Mouse (Mus musculus): ENCODE measurements around the gene Shank1.

The Shank1 gene

GRCm38 (mm10) chr7:44360792-44361301 is 50.8 kb downstream of the Shank1 start:
- DNase-seq (ENCODE audit: extremely low read depth, insufficient read length, low spot score): no peak

DNA sequence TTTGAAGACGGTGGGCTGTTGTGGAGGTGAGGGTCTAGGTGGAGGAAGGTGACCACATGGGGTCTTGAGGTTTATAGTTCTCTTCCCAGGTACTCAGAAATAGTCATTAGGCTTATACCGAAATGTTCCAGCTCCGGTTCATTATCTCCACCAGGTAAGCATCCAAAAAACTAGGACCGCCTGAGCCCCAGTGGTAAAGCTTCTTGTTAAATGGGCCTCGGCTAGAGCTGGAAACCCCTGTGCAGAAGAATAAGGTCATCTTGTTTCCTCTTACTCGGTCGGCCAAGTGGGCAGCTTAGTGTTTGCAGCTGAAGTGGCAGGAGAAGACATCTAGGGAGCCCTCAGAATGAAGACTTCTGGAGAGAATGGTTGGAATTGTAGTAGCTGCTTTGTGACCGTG is 62.6 kb downstream of the Shank1 start:
- DNase-seq (ENCODE audit: extremely low read depth, insufficient read length, low spot score): no peak

DNA sequence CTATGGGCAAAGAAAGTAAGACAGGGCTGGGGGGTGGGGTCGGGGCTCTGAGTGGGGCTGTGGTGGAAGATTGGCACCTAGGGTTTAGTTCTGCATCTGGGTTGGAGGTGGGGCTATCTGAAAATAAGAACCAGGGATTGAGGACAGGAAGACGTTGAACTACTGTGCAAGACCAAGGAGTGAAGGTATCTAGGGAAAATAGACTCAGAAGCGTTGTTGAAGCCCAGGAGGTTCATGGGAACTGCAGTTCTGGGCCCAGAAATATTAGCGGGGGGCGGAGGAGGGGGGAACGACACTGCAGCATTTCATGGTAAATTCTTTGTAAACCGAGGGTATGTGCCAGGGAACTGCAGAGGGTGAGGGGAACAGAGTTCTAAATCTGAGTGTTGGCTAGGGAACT is 63.4 kb downstream of the Shank1 start:
- DNase-seq (ENCODE audit: extremely low read depth, insufficient read length, low spot score): no peak

DNA sequence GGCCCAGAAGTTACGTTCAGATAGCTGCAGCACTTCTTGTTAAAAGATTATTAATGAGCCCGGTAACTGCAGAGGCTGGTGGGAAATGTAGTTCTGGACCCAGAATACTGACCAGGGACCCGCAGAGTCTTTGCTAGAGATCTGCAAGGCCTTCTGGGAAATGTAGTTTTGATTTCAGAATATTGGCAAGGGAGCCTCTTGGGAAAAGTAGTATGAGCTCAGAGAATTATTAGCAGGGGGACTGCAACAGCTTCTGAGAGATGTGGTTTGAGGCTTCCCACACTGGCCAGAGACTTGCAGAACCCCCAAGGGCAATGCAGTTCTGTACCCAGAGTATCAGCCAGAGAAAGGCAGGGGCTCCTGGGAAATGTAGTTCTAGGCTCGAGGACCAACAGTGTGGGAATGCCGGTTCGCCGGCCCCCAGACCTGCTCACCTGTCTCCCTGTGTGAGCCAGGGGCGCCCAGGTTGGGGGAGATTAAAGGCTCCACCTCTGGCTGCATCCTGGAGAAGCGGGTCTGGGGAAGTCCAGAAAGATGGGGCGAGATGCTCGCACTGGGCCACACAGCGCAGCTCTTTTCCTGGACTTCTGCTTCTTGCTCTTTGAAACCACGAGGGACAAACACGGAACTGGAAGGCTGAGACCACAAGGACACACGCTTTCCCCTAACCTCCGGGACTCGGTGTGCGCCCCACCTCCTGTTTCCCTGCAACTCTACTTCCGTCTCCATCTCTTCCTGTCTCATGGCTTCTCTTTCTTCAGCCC is 64.0 kb downstream of the Shank1 start:
- DNase-seq (ENCODE audit: extremely low read depth, insufficient read length, low spot score): peak; percentile 73

DNA sequence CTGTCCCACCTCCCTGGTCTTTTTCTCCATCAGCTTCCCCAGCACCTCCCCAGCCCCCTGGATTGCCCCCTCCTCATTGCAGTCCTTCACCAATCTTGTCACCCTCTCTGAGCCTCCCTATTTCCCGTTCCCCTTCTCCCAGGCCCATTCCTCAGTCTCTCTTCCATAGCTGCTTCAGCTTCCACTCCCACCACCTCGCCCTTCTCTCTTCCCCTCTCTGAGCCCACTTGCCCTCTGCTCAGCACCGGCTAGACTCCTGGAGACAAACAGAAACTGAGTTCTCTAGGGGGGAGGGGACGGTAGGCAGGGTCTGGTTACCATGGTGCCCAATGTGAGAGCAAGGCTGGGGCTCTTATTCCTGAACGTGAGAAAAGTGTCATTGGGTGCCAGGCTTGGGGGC is 64.7 kb downstream of the Shank1 start:
- no peak for DNase-seq (ENCODE audit: extremely low read depth, insufficient read length, low spot score)

GRCm38 (mm10) chr7:44375207-44375606 is 65.2 kb downstream of the Shank1 start:
- DNase-seq (ENCODE audit: extremely low read depth, insufficient read length, low spot score): no peak

GRCm38 (mm10) chr7:44375793-44376192 is 65.7 kb downstream of the Shank1 start:
- no peak for DNase-seq (ENCODE audit: extremely low read depth, insufficient read length, low spot score)

DNA sequence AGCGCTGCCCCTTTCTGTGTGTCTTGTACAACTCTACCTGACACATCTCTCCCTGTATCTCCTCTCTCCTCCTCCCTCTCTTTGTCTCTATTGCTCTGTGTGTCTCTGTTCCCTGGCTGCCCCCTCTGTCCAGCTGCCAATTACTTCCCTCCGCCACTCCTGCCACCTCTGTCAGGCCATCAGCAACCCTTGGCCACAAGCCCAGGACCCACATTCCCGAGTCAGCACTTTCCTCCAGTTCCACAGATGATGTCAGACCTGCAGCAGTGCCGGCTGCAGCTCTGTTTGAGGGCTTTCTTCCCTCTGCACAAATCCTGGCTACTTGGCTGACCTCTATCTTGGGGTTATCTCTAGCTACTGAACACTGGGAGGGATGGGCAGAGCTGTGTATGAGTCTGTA is 68.2 kb downstream of the Shank1 start:
- no peak for DNase-seq (ENCODE audit: extremely low read depth, insufficient read length, low spot score)

GRCm38 (mm10) chr7:44382541-44382940 is 72.5 kb downstream of the Shank1 start:
- no peak for DNase-seq (ENCODE audit: extremely low read depth, insufficient read length, low spot score)

DNA sequence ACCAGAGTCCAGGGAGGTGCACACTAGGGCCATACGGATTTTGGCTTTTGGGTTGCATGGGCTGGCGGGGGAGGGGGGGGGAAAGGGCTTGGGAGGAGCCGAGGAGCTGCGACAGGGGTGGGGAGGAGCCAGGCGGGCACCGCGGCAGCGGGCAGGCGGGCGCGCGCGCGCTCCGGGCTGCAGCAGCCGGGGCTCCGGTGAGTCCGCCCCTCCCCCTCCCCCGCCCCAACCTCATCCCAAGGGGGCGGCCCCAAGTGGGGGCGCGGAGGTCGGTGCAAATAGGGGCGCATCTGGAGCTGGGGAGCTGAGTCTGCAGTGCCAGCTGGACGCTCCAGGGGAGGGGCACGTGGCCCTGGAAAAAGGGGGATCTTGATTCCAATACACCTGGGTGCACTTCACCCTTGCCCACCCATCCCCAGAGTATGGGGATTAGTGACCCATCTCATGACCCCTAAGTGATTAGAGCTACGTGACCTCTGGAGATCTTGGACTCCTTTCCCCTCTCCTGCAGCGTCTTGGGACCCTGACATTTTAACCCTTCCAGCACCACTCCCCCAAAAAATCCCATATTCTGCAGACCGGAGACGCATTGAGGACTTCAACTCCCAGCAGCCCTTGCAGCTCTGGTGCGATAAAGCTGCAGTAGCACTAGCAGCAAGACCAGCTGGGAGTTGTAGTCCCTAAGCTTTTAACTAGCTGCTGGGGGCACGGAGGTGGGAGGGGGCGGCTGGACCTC is 74.1 kb downstream of the Shank1 start, which contains the start of gene Syt3:
Gene Syt3 (plus strand): TSS at position 123 of the 736 bp plus-strand sequence.
- no peak for DNase-seq (ENCODE audit: extremely low read depth, insufficient read length, low spot score)

DNA sequence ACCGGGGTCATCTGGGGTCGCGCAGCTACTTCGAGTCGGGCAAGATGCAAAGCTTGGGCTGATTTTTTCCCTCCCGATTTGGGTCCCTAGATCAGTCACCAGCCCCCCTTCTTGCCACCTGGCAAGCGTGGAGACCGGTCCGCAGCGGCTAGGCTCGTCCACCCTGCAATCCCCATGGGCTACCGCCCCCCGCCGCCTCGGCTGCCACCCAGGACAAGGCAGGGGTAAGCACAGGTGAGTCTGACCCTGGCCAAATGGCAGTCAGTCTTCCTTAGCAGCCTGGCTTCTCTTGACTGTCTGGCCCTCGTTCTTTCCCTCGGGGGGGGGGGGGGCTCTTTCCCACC is 74.6 kb downstream of the Shank1 start:
- DNase-seq (ENCODE audit: extremely low read depth, insufficient read length, low spot score): no peak

- no peak for DNase-seq (ENCODE audit: extremely low read depth, insufficient read length, low spot score)
Observed at GRCm38 (mm10) chr7:44385720-44386119, 75.7 kb downstream of the Shank1 start, which contains the start of gene 1700008O03Rik. Gene 1700008O03Rik (minus strand): TSS chr7:44385820.

DNA sequence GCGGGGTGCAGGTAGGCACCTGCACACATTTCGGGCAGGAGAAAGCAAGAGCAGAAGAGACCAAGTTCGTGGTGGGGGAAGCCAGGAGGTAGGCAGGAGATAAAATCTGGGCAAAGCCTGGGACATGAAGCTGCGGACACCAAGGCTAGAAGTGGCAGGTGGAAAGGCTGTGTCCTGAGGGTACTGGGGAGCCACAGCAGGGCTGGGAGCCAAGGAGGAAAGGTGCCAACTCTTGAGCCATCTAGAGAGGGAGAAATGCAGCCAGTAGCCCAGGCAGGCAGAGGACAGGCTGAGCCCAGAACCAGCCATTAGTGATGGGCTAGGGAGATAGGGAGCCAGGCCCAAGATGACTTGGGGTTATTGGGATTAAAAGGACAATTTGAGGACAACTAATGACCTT is 81.8 kb downstream of the Shank1 start:
- no peak for DNase-seq (ENCODE audit: extremely low read depth, insufficient read length, low spot score)

DNA sequence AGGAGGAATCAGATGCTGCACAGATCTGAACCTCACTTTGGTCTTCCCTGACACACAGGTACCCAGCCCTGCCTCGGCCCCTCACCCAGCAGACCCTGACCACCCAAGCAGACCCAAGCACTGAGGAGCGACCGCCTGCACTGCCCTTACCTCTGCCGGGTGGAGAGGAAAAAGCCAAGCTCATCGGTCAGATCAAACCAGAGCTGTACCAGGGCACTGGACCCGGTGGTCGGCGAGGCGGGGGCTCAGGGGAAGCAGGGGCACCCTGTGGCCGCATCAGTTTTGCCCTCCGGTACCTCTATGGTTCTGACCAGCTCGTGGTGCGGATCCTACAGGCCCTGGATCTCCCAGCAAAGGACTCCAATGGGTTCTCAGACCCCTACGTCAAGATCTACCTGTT is 82.3 kb downstream of the Shank1 start:
- DNase-seq (ENCODE audit: extremely low read depth, insufficient read length, low spot score): no peak

GRCm38 (mm10) chr7:44393284-44393683 is 83.2 kb downstream of the Shank1 start:
- no peak for DNase-seq (ENCODE audit: extremely low read depth, insufficient read length, low spot score)

GRCm38 (mm10) chr7:44398570-44398969 is 88.5 kb downstream of the Shank1 start:
- peak; percentile 39 for DNase-seq (ENCODE audit: extremely low read depth, insufficient read length, low spot score)

DNA sequence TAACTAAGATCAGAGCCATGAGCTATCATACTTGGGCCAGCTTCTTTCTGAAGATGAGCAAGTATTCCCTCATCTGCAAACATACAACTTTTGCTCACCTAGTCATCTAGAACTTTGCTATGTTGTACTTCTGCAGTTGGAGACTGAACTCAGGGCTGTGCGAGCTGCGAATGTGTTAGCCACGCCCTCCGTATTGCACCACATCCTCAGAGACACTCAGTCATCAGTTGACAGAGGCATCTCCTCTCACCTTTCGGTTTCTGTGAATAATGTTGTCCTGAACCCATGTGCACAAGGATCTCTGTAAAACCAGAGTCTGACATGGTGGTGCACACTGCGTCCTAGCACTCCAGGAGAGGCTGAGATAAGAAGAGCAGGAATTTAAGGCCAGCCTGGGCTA is 91.6 kb downstream of the Shank1 start:
- no peak for DNase-seq (ENCODE audit: extremely low read depth, insufficient read length, low spot score)

GRCm38 (mm10) chr7:44405346-44406014 is 95.4 kb downstream of the Shank1 start:
- peak; percentile 81 for DNase-seq (ENCODE audit: extremely low read depth, insufficient read length, low spot score)

GRCm38 (mm10) chr7:44406015-44406355 is 95.9 kb downstream of the Shank1 start:
- no peak for DNase-seq (ENCODE audit: extremely low read depth, insufficient read length, low spot score)
